Mouse (Mus musculus): ENCODE results near the gene Fam47e. TPM values are rescaled to one million over a fixed set of nuclear protein-coding genes. Genes with fewer than 3 reads are reported as not detected.
"Not testable (repeated sequence)": the region's sequence is repeated elsewhere in the genome, so short reads cannot be mapped to it uniquely, and the experiment has no call there.

The Fam47e gene
- 0.22 TPM in 1 of 2 replicates, not detected in the other for polyA plus RNA-seq (2014; fragmentation: Nextera tagmentation; extraction: Ambion mirVana)

- H3K4me3 ChIP-seq (ENCODE audit: low read depth, low read length): no peak within 1 kb of the TSS
- no peak within 1 kb of the TSS for H3K4me2 ChIP-seq (replicated peaks; ENCODE audit: low read depth, low read length)
- no peak for DNase-seq (ENCODE audit: low spot score)
- H3K36me3 ChIP-seq (ENCODE audit: control insufficient read depth, insufficient read depth, low read length): no peaks in the 10 kb centered on the region
- H3K27me3 ChIP-seq (ENCODE audit: control insufficient read depth, insufficient read depth, low read length): no peaks in the 10 kb centered on the region
- H3K27ac ChIP-seq (ENCODE audit: low read depth, low read length): no peak within 1 kb of the TSS
- ATAC-seq (ENCODE audit: low FRiP score): no peak
- H3K4me1 ChIP-seq (replicated peaks; ENCODE audit: control insufficient read depth, insufficient read depth, low read length): no peaks in the 10 kb centered on the region
- WGBS: 73% methylated on average over 16 of the region's 16 CpGs
- no peak within 1 kb of the TSS for H3K9ac ChIP-seq (ENCODE audit: low read depth, low read length)
- 0 out of 2 replicates have a peak, but pooled peaks cover 3% of the 10 kb centered on the region for H3K9me3 ChIP-seq (ENCODE audit: control insufficient read depth, low read length)
Measured at GRCm38 (mm10) chr5:92554891-92555511, at the start of gene Fam47e. TSS of gene Fam47e (plus strand) at chr5:92555069.

GRCm38 (mm10) chr5:92505402-92505865 lies 49.4 kb upstream of the Fam47e start:
- Histone ChIP-seq H3K36me3 (ENCODE audit: control insufficient read depth, insufficient read depth, low read length) (no peaks in the 10 kb centered on the region), H3K4me1 (replicated peaks; ENCODE audit: control insufficient read depth, insufficient read depth, low read length) (no peaks in the 10 kb centered on the region; the same call in 1 of the 2 replicates), H3K27ac (ENCODE audit: low read depth, low read length) (peak overlapping the region; percentile 98), H3K4me3 (ENCODE audit: low read depth, low read length) (peak overlapping the region; percentile 87), H3K27me3 (ENCODE audit: control insufficient read depth, insufficient read depth, low read length) (no peaks in the 10 kb centered on the region), H3K4me2 (replicated peaks; ENCODE audit: low read depth, low read length) (peak overlapping the region; percentile 58), H3K9me3 (ENCODE audit: control insufficient read depth, low read length) (no peaks in the 10 kb centered on the region), H3K9ac (ENCODE audit: low read depth, low read length) (peak overlapping the region; percentile 98)
- ATAC-seq (ENCODE audit: low FRiP score) (peak; percentile 96), DNase-seq (ENCODE audit: low spot score) (peak; percentile 95)
- WGBS: under 1% methylated on average over 47 of the region's 48 CpGs

- no peaks in the 10 kb centered on the region for H3K9me3 ChIP-seq (ENCODE audit: control insufficient read depth, low read length)
- peak overlapping the region; percentile 63; the same call in 1 of the 2 replicates for H3K9ac ChIP-seq (ENCODE audit: low read depth, low read length)
- peak overlapping the region; percentile 58; the same call in 1 of the 2 replicates for H3K4me2 ChIP-seq (replicated peaks; ENCODE audit: low read depth, low read length)
- H3K27ac ChIP-seq (ENCODE audit: low read depth, low read length): no peak overlapping the region
- no peaks in the 10 kb centered on the region; the same call in 1 of the 2 replicates for H3K4me1 ChIP-seq (replicated peaks; ENCODE audit: control insufficient read depth, insufficient read depth, low read length)
- DNase-seq (ENCODE audit: low spot score): peak; percentile 57
- peak overlapping the region; percentile 87; the same call in 1 of the 2 replicates for H3K4me3 ChIP-seq (ENCODE audit: low read depth, low read length)
- H3K36me3 ChIP-seq (ENCODE audit: control insufficient read depth, insufficient read depth, low read length): no peaks in the 10 kb centered on the region
- ATAC-seq (ENCODE audit: low FRiP score): no peak
- 38% methylated on average over 4 of the region's 4 CpGs for WGBS
- H3K27me3 ChIP-seq (ENCODE audit: control insufficient read depth, insufficient read depth, low read length): no peaks in the 10 kb centered on the region
Measured at GRCm38 (mm10) chr5:92506301-92506729, 48.6 kb upstream of the Fam47e start.

- DNase-seq (ENCODE audit: low spot score): no peak
- H3K4me3 ChIP-seq (ENCODE audit: low read depth, low read length): peak within 1 kb of the TSS; percentile 87
- no peak for ATAC-seq (ENCODE audit: low FRiP score)
Measured at GRCm38 (mm10) chr5:92506733-92507132, 48.1 kb upstream of the Fam47e start, which contains the start of gene Scarb2. TSS of gene Scarb2 (minus strand) at chr5:92506833.

GRCm38 (mm10) chr5:92508853-92509252 lies 46.0 kb upstream of the Fam47e start:
- Histone ChIP-seq H3K4me1 (replicated peaks; ENCODE audit: control insufficient read depth, insufficient read depth, low read length) (no peaks in the 10 kb centered on the region; the same call in 1 of the 2 replicates), H3K27me3 (ENCODE audit: control insufficient read depth, insufficient read depth, low read length) (no peaks in the 10 kb centered on the region), H3K9ac (ENCODE audit: low read depth, low read length) (no peak overlapping the region), H3K27ac (ENCODE audit: low read depth, low read length) (no peak overlapping the region), H3K36me3 (ENCODE audit: control insufficient read depth, insufficient read depth, low read length) (no peaks in the 10 kb centered on the region), H3K9me3 (ENCODE audit: control insufficient read depth, low read length) (no peaks in the 10 kb centered on the region), H3K4me3 (ENCODE audit: low read depth, low read length) (no peak overlapping the region), H3K4me2 (replicated peaks; ENCODE audit: low read depth, low read length) (no peak overlapping the region)
- ATAC-seq (ENCODE audit: low FRiP score) (no peak), DNase-seq (ENCODE audit: low spot score) (no peak)
- WGBS: 90% methylated on average over 5 of the region's 5 CpGs

More at GRCm38 (mm10) chr5:92506733-92507132, 48.1 kb upstream of the Fam47e start, which contains the start of gene Scarb2:
- Histone ChIP-seq H3K27me3 (ENCODE audit: control insufficient read depth, insufficient read depth, low read length) (no peaks in the 10 kb centered on the region), H3K27ac (ENCODE audit: low read depth, low read length) (peak within 1 kb of the TSS; percentile 98), H3K4me1 (replicated peaks; ENCODE audit: control insufficient read depth, insufficient read depth, low read length) (no peaks in the 10 kb centered on the region; the same call in 1 of the 2 replicates), H3K36me3 (ENCODE audit: control insufficient read depth, insufficient read depth, low read length) (no peaks in the 10 kb centered on the region), H3K9ac (ENCODE audit: low read depth, low read length) (peak within 1 kb of the TSS; percentile 63), H3K9me3 (ENCODE audit: control insufficient read depth, low read length) (no peaks in the 10 kb centered on the region), H3K4me2 (replicated peaks; ENCODE audit: low read depth, low read length) (peak within 1 kb of the TSS; percentile 58)

- Histone ChIP-seq H3K4me1 (replicated peaks; ENCODE audit: control insufficient read depth, insufficient read depth, low read length) (no peaks in the 10 kb centered on the region), H3K27ac (ENCODE audit: low read depth, low read length) (no peak overlapping the region), H3K9ac (ENCODE audit: low read depth, low read length) (no peak overlapping the region), H3K36me3 (ENCODE audit: control insufficient read depth, insufficient read depth, low read length) (no peaks in the 10 kb centered on the region), H3K27me3 (ENCODE audit: control insufficient read depth, insufficient read depth, low read length) (no peaks in the 10 kb centered on the region), H3K4me3 (ENCODE audit: low read depth, low read length) (no peak overlapping the region), H3K9me3 (ENCODE audit: control insufficient read depth, low read length) (no peaks in the 10 kb centered on the region), H3K4me2 (replicated peaks; ENCODE audit: low read depth, low read length) (no peak overlapping the region)
- ATAC-seq (ENCODE audit: low FRiP score) (no peak), DNase-seq (ENCODE audit: low spot score) (no peak)
Measured at GRCm38 (mm10) chr5:92511256-92511655, 43.6 kb upstream of the Fam47e start.

GRCm38 (mm10) chr5:92512066-92512465 lies 42.8 kb upstream of the Fam47e start:
- no peak for DNase-seq (ENCODE audit: low spot score)
- H3K9ac ChIP-seq (ENCODE audit: low read depth, low read length): no peak overlapping the region
- ATAC-seq (ENCODE audit: low FRiP score): no peak
- no peaks in the 10 kb centered on the region for H3K4me1 ChIP-seq (replicated peaks; ENCODE audit: control insufficient read depth, insufficient read depth, low read length)
- WGBS: 95% methylated on average over 5 of the region's 5 CpGs
- H3K36me3 ChIP-seq (ENCODE audit: control insufficient read depth, insufficient read depth, low read length): no peaks in the 10 kb centered on the region
- H3K9me3 ChIP-seq (ENCODE audit: control insufficient read depth, low read length): no peaks in the 10 kb centered on the region
- no peak overlapping the region for H3K4me2 ChIP-seq (replicated peaks; ENCODE audit: low read depth, low read length)
- no peak overlapping the region for H3K27ac ChIP-seq (ENCODE audit: low read depth, low read length)
- H3K4me3 ChIP-seq (ENCODE audit: low read depth, low read length): no peak overlapping the region
- no peaks in the 10 kb centered on the region for H3K27me3 ChIP-seq (ENCODE audit: control insufficient read depth, insufficient read depth, low read length)

GRCm38 (mm10) chr5:92521131-92521530 lies 33.7 kb upstream of the Fam47e start:
- 89% methylated on average over 2 of the region's 2 CpGs for WGBS
- not testable (repeated sequence) for H3K9me3 ChIP-seq (ENCODE audit: control insufficient read depth, low read length); ATAC-seq (ENCODE audit: low FRiP score); H3K27me3 ChIP-seq (ENCODE audit: control insufficient read depth, insufficient read depth, low read length); H3K27ac ChIP-seq (ENCODE audit: low read depth, low read length); H3K4me2 ChIP-seq (replicated peaks; ENCODE audit: low read depth, low read length); H3K4me3 ChIP-seq (ENCODE audit: low read depth, low read length); DNase-seq (ENCODE audit: low spot score); H3K4me1 ChIP-seq (replicated peaks; ENCODE audit: control insufficient read depth, insufficient read depth, low read length); H3K9ac ChIP-seq (ENCODE audit: low read depth, low read length); H3K36me3 ChIP-seq (ENCODE audit: control insufficient read depth, insufficient read depth, low read length)

- Histone ChIP-seq H3K4me1 (replicated peaks; ENCODE audit: control insufficient read depth, insufficient read depth, low read length) (no peaks in the 10 kb centered on the region), H3K9ac (ENCODE audit: low read depth, low read length) (no peak overlapping the region), H3K27ac (ENCODE audit: low read depth, low read length) (no peak overlapping the region), H3K36me3 (ENCODE audit: control insufficient read depth, insufficient read depth, low read length) (no peaks in the 10 kb centered on the region), H3K4me2 (replicated peaks; ENCODE audit: low read depth, low read length) (no peak overlapping the region), H3K4me3 (ENCODE audit: low read depth, low read length) (no peak overlapping the region), H3K27me3 (ENCODE audit: control insufficient read depth, insufficient read depth, low read length) (no peaks in the 10 kb centered on the region), H3K9me3 (ENCODE audit: control insufficient read depth, low read length) (no peaks in the 10 kb centered on the region)
- DNase-seq (ENCODE audit: low spot score): no peak
- ATAC-seq (ENCODE audit: low FRiP score): no peak
- 82% methylated on average over 6 of the region's 6 CpGs for WGBS
Measured at GRCm38 (mm10) chr5:92524821-92525258, 30.0 kb upstream of the Fam47e start.

Data from hindbrain, embryonic 11.5 days (tissue).